Mouse (Mus musculus) spleen, adult 18-20 months (tissue): ENCODE measurements around the gene Sdccag8.

Experiments used
- DNase-seq, 2 experiments: peaks; one replicate each; pipeline ENCODE4 v3.0.0; 2022; ENCODE audit warnings: mixed read lengths in 2 of 2

Gene Sdccag8

DNA sequence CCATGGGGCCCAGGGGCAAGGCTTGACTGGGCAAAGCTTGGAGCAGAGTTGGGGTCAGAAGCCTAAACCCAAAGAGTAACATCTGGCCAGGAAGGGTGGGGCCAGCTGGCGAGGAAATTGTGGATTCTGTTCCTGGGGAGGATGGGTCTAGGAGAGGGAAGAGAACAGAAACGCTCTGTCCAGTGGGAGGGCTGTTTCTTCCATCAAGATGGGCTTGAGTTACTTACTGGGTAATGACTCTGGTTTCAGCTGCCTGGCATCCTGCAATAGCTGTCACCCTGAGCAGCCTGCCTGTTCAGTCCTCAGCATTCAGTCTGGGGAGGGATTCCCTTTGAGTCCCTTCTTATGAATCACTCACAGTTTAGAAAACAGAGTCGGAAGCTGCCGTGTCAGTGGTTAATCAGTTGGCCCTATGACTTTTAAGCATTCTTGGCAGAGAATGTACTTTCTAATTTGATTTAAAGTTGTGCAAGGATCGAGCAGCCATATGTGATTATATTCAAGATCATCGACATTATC is 200.5 kb downstream of the Sdccag8 start:
- no peak for DNase-seq

DNA sequence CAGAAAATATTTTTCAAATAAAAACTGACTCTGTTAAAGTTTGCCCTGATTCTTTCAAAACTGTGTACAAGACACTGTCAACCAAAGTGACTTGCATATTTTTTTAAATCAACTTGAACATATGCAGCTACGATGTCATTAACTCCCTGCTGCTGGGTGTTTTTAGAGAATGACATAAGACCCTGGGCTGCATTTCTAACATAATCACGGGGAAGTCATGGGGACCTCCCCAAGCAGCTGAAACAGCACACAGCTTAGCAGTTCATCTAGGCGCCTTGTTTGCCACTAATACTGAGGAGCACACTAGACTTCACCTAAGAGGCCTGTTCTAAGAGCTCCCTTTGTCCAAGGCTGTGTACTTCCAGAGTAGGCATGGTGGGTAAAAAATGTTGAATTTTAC is 201.5 kb downstream of the Sdccag8 start:
- DNase-seq: no peak

DNA sequence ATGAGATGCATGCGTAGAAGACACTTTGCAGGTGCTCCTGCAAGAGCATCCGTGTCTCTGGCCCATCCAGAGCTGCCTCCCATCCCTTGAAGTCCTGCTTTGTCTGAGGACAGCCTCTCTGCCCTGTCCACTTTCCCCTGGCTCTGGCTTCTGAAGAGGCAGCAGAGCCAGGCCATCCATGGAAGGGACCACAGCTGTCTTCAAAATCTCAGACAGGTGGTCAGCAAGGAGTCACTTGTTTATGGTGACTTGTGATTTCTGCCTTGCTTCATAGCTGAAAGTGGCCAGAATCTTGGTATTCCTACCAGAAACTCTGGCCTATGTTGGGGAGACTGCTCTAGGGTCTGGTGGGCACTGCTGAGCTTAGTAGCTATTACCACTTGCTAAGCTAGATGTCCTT is 202.3 kb downstream of the Sdccag8 start:
- no peak for DNase-seq

DNA sequence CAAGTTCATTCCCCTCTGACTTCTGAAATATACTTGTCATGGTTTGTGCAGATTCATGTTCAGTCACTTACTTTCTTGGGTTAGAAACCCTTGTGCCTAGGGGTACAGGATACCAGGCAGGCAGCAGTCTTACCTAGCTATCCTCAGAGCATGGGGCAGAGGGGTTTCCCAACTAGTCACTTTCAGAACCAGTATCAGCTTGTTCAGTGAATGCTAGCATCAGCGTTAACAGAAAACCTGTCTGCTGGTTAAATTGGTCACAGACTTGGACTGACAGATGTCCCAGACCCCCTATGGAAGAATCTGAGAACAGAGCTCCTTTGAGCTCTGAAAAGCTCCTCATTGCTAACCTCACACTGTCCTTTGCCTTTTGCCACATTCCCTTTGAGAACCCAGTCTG is 204.3 kb downstream of the Sdccag8 start:
- DNase-seq: no peak

DNA sequence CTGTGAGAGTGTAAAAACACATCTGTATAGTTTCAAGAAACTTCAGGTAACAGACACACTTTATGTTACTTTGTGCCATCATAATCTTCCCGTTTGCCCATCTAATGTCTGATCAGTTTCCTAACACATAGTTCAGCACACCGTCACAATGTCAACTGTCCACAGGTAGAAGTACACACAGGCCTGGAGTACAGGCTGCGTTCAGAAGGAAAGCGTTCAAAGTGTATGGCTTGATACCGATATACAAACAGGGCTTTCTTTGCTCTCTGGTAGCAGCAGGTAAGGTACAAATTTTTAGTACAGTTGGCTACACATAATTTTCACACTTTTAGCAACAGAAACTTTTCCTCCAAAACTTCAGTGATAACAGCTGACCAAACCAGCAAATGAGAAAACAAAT is 205.2 kb downstream of the Sdccag8 start:
- no peak for DNase-seq

DNA sequence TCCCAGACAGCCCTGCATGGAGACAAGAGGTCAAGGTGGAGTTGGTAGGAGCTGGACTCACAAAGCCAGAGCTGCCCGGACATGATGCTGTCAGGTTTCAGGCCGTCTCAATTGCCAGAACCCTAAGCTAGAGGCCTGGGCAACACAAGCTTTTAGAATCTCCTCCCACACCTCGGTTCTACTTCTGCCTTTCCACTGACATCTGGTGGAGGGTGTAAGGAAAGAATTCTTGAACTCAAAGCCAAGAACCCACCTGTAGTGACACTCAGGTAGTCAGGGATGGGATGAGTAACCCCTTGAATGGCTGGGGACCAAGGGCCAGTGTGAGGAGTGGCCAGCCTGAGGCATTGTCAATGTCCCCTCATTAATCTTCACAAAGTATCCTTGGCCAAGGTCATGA is 208.3 kb downstream of the Sdccag8 start:
- no peak for DNase-seq

DNA sequence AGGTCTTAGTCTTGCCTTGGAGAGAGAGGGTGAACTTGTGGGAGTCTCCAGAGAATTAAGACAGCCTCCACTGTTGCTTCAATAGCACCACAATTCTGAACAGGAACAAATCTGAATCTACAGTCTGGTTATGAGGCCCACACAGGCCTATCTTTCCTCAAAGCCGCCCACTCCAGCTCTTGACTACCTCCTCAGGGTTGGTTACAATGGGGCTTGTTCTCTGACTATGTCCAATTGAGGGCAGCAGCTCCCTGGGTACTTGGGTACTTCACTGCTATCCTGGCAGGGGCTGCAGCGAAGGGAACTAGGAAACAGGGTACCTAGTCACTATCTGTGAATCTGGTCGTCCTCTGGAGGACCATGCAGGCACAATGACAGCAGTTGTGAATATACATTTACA is 213.2 kb downstream of the Sdccag8 start:
- DNase-seq: no peak

DNA sequence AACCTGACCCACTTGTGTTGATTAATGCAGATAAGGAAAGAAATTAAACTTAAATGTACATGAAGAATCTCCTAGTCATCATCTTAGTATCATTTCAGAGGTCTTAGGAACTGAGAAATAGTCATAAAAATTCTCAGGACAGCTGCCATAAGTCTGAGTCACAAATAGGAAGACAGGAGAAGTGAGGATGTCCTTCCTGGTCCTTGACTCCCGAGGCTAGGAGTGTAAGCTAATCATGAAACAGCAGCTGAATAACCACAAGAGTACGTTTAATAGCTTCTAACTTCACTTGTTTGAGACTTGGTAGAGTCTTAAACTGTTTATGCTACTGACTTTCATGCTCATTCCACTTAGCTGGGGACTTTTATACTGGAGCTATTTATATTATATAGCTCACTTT is 214.6 kb downstream of the Sdccag8 start:
- DNase-seq: no peak

DNA sequence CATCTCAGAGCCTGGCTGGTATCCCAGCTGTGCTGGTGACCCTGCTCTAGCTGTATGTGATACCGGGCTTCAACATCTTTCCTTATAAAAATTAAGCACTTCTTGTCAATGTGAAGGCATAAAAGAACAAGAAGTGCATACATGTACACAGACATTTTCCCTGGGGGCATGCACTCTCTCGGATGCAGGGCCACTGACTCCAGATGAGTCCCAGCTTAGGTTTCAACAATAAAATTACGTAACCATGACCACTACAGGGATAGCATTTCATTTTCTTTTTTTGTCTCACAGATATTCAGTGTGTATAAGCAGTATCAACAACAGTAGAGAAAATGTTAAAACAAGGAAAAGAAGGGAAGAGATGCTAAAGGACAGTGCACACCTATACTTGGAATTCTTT is 216.2 kb downstream of the Sdccag8 start:
- no peak for DNase-seq

DNA sequence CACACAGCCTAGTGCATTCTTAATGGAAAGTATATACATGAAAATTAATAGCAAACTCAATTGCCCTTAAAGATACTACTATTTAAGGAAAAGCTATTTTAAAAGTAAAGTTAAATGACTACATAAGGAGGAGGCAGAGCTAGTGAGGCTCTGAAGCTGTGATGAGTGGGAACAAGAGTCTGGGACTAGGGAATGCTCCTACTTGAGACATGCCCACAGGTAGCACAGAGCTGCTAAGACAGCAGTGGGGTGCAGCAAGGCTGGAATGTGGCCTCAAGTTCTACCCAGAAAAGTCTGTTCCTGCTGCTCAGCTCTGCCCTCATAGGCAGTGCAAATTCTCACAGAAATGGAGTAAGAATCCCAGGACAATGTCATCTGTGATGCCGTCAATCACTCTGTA is 216.7 kb downstream of the Sdccag8 start:
- no peak for DNase-seq

DNA sequence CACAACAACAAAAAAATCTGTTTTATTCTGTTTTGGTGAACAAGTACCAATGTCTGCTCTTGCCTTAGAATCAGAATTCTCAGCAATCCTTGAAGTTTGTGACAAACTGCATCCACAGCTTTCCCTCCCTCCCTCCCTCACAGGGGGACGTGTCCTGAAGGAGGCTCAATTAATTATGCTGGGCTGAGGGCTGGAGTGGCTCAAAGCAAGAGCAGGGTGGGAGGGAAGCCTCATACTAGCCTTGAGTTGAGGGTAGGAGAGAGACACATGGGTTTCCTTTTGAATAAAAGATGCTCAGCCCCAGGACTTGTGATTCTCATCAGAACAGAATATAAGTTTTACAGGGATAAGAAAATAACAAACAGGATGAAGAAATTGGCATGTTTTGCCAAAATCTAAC is 217.8 kb downstream of the Sdccag8 start:
- DNase-seq: no peak

DNA sequence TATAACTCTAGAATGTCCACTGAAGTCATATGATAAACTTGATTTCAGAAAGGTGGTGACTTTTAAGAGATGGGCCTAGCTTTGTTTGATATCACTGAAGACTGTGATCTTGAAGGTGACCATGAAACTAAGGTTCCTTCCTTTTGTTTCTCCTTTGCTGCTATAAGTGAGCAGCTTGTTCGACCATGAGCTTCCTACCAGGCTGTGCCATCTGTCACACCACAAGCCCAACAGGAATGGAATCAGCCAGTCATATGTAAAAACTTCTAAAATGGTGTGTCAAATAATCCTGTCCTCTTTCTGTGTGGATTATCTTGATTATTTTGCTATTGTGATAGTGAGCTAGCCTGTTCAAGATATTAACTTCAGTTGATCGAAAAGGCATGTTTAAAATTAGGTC is 221.0 kb downstream of the Sdccag8 start:
- no peak for DNase-seq

DNA sequence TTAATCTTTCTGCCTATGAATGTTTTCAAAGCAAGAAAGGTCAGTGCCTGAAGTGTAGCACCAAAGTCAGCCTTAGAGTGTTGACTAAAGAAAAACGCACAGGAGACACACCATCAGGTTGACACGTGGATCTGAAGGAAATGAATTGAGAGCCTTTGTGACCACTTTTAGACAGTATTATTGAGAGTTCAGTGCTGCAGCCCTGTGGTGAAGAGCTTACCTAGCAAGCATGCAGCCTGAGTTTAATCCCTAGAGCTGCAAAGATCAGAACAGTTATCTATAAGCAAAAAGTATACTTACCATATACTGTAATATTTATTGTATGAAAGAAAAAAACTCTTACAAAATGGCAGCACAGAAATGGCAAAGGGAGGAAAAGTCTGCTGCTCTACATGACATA is 223.9 kb downstream of the Sdccag8 start:
- DNase-seq: no peak

DNA sequence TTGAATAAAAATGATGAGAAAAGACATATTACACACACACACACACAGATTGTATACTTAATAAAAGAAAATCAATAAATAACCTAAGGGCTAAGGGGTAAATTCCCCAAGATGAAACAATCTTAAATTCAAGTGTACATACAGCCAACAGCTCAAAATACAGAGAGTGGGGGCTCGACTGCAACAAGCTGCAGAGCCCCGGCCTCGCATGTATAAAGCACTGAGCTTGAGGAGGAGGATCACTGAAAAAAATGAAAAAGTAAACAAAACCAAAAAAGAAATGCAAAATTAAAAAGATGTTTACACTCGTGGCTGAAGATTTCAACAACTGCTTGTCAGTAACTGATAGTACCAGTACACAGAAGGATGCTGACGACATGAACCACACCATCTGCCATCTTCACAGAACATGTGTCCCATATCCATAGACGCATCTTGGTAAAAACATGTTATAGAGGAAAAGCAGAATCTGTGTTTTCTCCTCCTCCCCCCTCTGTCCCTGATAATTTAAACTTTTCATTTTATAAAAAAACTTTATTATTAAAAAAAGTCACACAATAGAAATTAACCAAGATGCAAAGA is 224.7 kb downstream of the Sdccag8 start:
- no peak for DNase-seq

DNA sequence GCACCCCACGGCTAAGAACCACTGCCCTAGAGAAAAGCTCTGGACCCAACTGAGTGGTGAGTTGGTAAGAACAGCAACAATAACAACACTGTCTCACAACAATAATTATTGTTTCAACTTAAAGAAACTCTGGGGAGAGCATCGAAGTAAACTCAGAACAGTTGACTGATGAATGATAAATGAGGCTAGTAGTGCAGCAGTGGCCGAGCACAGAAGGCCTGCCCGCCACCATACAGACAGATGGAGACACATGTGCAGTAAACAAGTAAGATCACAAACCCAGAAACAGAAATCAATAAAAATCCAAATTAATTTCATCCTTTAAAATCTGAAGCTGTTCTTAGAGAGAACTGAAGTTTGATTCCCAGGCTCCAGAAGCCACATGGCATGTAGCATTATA is 225.6 kb downstream of the Sdccag8 start:
- no peak for DNase-seq

DNA sequence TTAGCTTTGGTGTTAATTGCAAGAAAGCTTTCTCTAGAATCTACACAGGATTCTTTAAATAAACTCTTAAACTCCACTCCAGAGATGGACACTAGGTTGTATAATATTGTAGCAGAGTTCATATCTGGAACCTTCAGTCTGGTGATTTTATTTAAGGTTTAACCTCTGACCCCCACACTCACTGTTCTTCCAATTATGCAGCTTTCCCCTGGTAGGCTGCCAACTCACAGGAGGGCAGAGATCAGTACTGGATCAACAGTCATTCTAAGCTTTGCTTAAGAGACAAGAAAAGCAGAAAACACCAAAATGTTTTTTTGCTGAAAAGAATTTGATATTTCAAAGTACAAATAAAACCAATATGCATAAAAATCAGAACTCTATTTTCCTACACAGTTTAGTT is 231.4 kb downstream of the Sdccag8 start:
- no peak for DNase-seq

DNA sequence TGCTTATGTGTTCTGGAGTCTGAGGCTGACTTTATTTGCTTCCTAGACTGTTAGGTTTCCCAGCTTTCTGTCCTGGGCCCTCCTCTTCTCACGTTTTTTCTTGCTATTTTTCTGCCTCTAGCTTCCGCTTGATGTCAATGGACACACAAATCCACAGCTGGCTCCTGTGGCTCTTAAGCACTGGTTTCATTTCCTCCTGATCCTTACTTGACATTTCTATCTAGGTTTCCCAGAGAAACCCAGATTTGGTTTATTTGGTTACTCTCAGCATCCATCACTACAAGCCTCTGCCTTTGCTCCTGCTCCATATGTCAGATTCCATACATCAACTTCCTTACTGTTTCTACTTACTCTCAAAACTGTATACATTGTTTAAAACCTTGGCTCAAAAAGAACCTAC is 232.5 kb downstream of the Sdccag8 start:
- DNase-seq: no peak

DNA sequence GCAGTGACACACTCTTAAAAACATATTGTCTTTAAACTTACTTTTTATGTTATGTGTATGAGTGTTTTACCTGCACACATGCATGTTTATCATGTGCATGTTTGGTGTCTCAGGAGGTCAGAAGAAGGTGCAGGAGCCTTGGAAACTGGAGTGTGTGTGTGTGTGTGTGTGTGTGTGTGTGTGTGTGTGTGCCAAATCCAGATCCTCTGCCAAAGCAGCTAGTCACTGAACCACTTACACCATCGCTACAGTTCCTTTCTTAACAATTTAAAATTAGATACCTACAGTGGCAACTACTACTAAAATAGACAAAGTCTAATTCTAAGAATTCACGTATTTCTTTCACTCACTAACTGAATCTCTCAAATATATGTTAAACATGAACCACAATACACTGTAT is 234.3 kb downstream of the Sdccag8 start:
- DNase-seq: no peak

DNA sequence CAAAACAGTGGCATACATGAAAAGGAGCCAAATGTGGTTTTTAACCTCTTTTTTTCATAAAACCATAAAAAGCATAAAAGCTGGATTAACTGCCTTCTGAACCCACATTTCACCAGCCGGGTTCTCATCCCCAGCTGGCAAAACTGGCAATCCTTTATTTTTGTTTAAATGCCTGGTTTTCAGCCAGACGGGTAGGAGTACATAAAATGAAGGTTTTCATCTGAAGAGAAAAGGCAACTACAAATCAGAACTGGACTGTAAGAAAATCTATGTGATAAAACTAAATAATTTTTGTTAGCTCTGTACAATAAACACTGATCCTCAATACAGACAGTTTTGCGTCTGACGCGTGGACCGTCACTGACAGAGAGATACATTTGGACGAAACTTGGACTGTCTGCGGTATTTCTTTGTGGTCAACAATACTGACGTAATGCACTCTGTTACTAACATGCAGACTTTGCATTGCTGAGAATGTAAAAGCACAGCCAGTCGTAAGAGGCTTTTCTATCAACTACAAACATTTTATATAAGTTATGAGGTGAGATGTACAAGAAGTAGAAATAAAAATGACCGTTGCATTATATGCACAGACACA is 237.0 kb downstream of the Sdccag8 start:
- DNase-seq: no peak

DNA sequence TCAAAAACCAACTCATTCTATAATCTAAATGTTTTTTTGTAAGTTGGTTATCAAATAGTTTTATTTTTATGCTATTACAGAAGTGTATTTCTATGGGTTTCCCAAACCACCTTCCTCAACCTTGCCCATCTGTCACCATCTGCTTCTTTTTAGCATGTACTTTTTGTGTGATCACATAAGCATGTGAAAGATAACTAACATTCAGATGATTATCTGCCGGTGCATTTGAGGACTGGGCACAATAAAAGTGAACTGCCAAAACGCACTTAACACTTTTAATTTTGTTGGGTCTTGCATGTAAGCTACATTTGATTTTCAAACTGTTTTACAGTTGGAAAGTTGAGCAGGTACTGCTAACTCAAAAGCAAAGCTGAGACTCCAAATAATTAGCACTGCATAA is 240.4 kb downstream of the Sdccag8 start:
- no peak for DNase-seq

DNA sequence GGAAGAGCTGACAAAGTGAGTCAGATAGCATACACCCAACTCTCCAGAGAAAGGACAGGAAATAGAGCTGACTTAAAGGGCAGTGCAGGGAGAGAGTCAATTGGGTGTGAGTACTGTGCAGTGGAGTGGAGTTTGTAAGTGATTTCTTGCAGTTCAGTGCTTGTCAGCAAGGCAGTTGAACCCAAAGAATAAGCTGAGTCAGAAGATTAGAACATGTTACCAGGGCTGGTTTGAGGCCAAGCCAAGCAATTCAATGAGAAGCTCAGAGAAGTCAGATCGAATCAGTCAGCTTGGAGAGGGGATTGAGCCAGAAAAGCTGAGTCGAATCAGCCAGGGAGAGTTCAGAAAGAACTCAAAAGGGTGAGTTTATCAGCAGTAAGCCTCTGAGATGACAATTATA is 247.3 kb downstream of the Sdccag8 start:
- DNase-seq: no peak

DNA sequence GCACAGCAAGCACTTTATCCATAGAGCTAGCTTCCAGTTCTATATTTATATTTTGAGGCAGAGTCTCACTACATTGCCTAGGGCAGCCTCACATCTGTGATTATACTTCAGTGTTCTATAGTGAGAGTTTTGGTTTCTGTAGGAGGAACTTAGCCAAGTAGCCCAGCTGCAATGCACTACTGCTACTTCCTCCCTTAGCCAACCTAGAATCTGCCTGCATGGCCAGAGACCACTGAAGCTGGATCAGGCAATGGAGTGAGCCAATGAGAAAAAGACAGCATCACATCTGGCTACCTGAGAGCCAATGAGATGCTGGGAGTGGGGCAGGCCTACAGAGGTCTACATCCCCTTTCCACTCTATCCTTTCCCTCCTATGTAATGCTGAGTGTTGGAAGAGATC is 251.3 kb downstream of the Sdccag8 start:
- DNase-seq: no peak

DNA sequence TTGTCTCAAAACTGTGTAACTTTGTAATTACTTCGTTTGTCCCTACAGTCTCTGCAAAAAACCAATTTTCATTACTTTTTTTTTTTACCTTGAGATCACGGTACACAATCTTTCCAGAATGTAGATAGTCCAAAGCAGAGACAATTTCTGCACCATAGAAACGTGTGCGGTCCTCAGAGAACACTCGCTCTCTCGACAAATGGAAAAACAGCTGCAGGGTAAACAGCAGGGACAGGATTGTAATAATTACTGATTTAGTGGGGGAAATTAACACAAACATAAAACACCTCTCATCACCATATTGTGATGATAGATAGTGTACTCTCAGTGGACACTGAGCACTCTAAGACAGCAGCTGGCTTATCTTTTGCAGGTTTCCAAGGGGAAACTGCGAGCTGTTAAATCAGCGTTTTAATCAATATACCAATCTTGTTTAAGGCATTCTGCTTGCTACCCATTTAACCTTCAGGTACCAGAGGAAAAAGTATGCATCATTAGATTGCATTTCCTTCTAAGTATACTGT is 252.7 kb downstream of the Sdccag8 start:
- DNase-seq: no peak

DNA sequence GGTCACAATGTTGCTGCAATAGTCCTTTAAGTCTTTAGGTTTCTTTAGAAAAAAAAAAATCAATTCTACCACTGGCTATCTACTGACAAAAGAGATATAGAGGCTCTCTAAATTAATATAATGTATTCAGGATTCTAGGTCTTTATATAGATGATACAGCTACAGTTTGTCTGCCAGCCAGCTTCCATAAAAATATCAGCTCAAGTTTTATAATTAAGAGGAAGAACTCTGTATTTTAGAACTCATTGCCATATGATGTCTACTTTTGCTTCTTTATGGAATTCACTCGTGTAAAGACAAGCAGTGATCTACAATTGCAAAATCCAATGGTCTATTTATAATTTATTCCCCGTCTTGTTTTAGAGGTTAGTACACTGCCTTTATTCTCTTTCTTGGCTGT is 254.7 kb downstream of the Sdccag8 start:
- no peak for DNase-seq
